Mouse (Mus musculus) hindlimb bud, embryonic 11.5 days (tissue): ENCODE data around the gene Anapc16.

Source experiments
- DNase-seq: peaks from one replicate; pipeline ENCODE4 v3.0.0-alpha.2; 2012; ENCODE audit warnings: low read depth, low spot score; ENCODE audit errors: extremely low spot score

The Anapc16 gene

GRCm38 (mm10) chr10:60002673-60003212 lies at the start of gene Anapc16, which contains the start of gene Ascc1:
Gene Anapc16 (minus strand): TSS chr10:60003135.
Gene Ascc1 (plus strand): TSS chr10:60002805.
- peak; percentile 89 for DNase-seq

DNA sequence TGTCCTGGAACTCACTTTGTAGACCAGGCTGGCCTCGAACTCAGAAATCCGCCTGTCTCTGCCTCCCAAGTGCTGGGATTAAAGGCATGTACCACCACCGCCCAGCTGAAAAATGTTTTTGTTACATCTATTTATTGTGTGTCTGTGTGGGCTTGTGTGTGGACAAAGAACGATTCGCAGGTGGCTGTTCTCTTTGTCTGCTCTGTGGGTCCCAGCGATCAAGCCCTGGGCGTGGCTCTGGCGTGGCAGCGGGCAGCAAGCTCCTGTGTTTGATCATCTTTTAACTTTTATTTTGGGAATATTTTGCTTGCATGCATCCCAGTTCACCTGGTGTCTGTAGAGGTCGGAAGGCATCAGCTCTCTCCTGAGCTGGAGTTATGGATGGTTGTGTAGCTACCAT lies 47.6 kb upstream of the Anapc16 start:
- no peak for DNase-seq

DNA sequence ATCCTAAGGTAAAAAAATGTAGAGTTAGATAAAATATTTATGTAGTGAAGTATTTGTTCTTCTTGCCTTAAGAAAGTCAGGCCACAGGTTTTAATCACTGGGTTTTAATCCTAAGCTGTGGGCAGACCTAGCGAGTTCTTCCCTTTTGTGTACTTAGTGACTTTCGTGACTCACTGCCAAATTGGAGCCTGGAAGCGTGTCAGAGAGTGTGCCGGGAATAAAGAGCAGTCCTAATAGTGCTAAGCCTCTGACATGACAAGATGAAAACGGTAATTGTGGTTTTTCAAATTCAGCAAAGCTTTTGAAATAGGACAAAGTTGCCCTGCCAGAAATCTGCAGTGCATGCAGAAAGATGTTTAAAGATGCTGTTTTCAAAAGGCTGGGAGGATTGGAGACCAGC lies 43.8 kb upstream of the Anapc16 start:
- no peak for DNase-seq

DNA sequence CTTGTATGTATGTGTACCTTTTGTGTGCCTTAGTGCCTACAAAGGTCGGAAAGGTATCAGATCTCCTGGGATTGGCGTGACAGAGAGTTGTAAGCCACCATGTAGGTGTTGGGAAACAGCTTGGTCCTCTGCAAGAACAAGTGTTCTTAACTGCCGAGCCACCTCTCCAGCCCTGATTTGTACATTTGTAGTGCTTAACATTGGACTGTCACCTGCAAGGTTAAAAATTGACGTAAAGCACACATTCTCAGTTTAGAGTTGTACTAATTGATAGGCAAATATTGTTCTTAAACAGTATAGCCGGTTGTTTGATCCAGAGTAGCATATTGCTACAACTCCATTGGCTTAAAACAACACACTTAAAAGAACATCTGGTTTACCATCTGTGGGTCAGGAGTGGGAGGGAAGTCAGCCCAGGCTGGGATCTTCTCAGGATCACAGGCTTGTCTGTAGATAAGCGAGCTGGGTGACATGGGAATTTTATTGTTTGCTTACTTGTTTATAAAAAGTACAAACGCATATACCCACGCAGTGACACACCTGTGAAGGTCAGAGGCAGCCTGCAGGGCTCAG lies 39.5 kb upstream of the Anapc16 start:
- DNase-seq = no peak

- DNase-seq = no peak
These were observed 32.8 kb upstream of the Anapc16 start for GRCm38 (mm10) chr10:60035744-60036143.

DNA sequence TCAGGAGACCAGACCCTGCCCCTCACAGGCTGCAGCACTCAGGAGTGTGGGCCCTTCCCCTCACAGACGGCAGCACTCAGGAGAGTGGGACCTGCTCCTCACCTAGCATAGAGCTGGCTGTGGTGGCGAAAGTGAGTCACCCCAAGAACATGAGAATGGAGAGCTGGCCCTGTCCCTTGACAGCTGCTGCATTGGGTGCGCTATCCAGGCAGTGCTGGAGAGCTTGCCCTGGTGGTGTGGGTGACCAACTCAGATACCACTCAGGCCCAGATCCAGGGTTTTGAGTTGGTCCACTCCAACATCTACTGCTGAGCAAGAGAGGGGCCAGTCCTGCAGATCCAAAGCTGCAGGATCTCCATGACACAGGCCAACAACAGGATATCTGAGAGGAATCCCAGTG lies 31.7 kb upstream of the Anapc16 start:
- no peak for DNase-seq

- no peak for DNase-seq
These were observed 30.1 kb upstream of the Anapc16 start for GRCm38 (mm10) chr10:60033064-60033463.

DNA sequence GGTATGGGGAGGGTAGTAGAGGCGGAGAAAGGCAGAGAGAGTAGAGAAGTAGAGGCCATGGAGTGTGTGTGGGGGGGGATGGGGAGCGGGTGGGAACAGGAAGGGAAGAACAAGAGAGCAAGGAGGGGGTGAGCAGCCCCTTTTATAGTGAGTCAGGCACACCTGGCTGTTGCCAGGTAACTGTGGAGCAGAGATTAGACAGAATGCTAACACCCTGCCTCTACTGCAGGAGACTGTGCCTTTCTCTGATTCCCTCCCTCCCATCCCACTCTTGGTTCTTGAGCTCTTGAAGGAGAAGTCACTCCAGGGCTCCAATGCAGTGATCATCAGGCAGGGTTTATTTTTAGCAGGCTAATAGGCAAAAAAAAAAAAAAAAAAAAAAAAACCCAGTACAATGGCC lies 29.7 kb upstream of the Anapc16 start:
- no peak for DNase-seq

DNA sequence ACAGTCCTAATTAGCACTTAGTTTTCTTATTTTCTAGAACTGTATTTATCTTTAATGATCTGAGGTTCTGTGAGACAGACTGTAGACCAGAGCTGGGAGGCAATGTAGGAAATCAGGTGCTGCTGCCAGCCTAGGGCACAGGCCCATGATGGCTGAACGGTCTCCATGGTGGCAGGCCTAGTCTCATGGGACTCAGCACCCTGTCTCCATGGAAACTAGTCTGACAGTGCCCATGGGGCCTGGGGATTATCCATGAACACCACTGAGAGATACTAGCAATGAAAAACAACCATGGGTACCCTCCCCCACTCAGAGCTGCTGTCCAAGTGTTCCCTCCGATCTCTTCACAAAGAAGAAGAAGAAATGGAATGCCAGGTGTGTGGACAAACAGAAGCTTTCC lies 29.1 kb upstream of the Anapc16 start:
- no peak for DNase-seq

GRCm38 (mm10) chr10:60031562-60031961 lies 28.6 kb upstream of the Anapc16 start:
- DNase-seq = no peak

DNA sequence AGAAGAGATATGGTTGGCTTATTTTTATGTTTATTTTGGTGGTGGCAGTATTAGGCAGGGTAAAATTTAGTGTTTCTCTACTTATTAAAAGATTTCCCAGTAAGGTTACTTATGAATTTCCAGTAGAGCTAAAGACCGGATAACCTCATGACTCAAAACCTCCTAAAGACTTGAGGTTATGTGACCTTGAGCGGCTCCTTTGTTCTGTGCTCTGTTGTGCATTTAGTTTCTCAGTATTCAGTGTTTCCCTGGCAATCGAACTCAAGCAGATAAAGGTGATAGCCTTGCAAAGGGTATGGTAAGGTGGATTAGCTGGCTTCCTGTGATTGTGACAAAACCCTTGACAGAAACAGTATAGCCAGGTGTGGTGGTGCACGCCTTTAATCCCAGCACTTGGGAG lies 26.5 kb upstream of the Anapc16 start:
- DNase-seq = no peak

DNA sequence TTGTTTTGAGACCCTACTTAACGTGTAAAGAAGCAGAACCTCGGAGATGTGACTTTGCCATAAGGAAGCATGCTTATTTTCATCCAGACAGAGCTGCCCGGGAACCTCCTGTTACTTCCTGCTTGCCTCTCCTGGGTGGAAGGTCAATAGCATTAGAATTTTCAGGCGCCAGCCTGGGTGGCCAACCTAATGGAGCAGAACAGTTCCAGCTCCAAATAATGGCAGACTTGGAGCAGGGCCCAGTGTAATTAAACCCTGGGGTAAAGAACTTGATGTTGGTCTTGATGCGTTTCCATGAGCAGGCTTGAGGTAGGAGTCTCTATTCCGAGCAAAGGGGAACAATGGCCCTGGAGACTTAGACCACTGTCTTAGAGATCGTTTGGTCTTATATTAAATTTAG lies 26.0 kb upstream of the Anapc16 start:
- no peak for DNase-seq

GRCm38 (mm10) chr10:60028181-60028580 lies 25.2 kb upstream of the Anapc16 start:
- no peak for DNase-seq

DNA sequence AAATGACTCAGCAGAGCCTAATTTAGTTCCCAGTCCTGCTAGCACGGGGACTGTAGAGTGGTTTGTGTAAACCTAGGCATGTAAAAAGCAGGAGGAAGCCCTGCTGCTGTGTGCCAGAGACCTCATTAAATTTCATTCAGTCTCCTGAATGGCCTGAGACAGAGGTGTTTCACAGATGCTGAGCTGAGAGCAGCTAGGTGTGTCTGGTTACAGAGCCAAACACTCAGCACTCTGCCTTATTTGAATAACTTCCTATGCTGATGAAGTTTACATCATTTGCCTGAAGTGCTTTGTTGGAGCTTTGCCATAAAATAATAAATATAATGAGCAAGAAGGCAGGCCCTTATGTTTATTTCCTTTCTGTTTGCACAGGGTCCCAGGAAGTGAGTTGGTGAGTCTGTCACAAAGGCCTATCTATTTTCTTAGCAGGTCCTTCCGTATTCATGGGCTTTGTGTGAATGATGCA lies 24.7 kb upstream of the Anapc16 start:
- DNase-seq = no peak

DNA sequence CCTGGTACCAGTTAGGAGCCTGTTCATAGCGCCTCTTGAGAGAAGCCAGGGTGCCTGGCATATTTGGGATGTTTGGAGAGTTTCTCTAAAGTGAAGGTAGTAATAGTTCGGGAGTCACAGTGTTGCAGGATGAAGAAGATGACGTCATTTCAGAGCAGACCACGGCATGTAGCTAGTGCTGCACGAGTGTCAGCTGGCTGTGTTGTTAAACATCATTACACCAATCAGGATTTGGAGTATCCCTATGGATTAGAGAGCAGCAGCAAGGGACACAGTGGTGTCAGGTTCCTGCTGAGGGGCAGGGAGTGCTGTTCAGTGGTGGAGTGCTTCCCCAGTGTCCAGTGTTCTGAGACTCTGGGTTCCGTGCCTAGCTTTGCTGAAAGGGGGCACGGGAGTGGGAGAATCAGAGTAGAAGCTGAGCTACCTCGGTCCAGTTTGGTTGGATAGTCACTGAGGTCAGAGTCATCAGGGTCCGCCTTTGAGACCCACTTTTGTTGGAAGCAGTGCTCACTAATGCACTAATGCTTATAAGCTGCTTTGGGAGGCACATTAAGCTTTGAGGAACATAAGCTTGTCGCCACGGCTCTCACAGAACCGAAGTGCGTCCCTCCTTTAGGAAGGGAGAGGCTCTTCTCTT lies 23.9 kb upstream of the Anapc16 start:
- no peak for DNase-seq

GRCm38 (mm10) chr10:60023751-60024150 lies 20.8 kb upstream of the Anapc16 start:
- DNase-seq = no peak

DNA sequence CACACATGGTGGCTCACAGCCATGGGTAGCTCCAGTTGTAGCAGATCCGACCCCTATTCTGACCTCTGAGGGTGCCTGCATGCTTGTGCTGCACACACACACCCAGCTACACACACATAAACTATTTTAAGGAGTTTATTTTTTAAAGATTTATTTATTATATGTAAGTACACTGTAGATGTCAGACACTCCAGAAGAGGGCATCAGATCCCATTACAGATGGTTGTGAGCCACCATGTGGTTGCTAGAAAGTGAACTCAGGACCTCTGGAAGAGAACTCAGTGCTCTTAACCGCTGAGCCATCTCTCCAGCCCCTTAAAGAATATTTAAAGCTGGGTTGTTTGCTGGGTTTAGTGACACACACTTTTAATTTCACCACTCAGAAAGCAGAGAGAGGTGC lies 16.4 kb upstream of the Anapc16 start:
- no peak for DNase-seq

- no peak for DNase-seq
These were observed 13.3 kb upstream of the Anapc16 start for GRCm38 (mm10) chr10:60016223-60016622.

GRCm38 (mm10) chr10:60009115-60009514 lies 6.2 kb upstream of the Anapc16 start:
- no peak for DNase-seq

GRCm38 (mm10) chr10:60005264-60005663 lies 2.3 kb upstream of the Anapc16 start:
- DNase-seq = no peak

GRCm38 (mm10) chr10:60003847-60004246 lies 912 bp upstream of the Anapc16 start:
- DNase-seq = no peak

- no peak for DNase-seq
These were observed 348 bp upstream of the Anapc16 start for GRCm38 (mm10) chr10:60003213-60003752.
